Mouse (Mus musculus): ENCODE data around the gene Slc2a4. TPM values are rescaled to one million over a fixed set of nuclear protein-coding genes. Genes with fewer than 3 reads are reported as not detected.

Gene Slc2a4
- 9.5 and 12.8 TPM in 2 replicates for total RNA-seq (2014; rRNA removed)
- 6.1 and 6.5 TPM in 2 replicates for polyA plus RNA-seq (2015; fragmentation: Nextera tagmentation; extraction: Ambion mirVana)

GRCm38 (mm10) chr11:69948066-69948762 lies at the start of gene Slc2a4:
TSS of gene Slc2a4 (minus strand) at chr11:69948188.
- no peak for TF ChIP-seq CTCF (IDR thresholded peaks at IDR 0.05; ENCODE audit: low read depth)
- DNase-seq (ENCODE audit: low spot score) (peak; percentile 90), ATAC-seq (peak; percentile 92)
- WGBS = under 1% methylated on average over 34 of the region's 34 CpGs
- Histone ChIP-seq H3K9me3 (ENCODE audit: low read length) (no peaks in the 10 kb centered on the region), H3K9ac (replicated peaks; ENCODE audit: low read length) (peak within 1 kb of the TSS; percentile 37; the same call in 1 of the 2 replicates), H3K27me3 (ENCODE audit: insufficient read depth, low read length) (peaks cover 9% of the 10 kb centered on the region; the same call in 1 of the 2 replicates), H3K4me1 (ENCODE audit: insufficient read depth, low read length) (no peaks in the 10 kb centered on the region), H3K36me3 (ENCODE audit: insufficient read depth, low read length) (no peaks in the 10 kb centered on the region), H3K4me3 (ENCODE audit: low read length) (peak within 1 kb of the TSS; percentile 42), H3K27ac (peak within 1 kb of the TSS; percentile 48; the same call in 1 of the 2 replicates), H3K4me2 (ENCODE audit: low read depth, low read length) (peak within 1 kb of the TSS; percentile 57)

- DNase-seq (ENCODE audit: low spot score) (peak; percentile 80), ATAC-seq (peak; percentile 15; the same call in 1 of the 2 replicates)
- WGBS = 1% methylated on average over 32 of the region's 44 CpGs
- Histone ChIP-seq H3K4me2 (ENCODE audit: low read depth, low read length) (peak overlapping the region; percentile 68), H3K36me3 (ENCODE audit: insufficient read depth, low read length) (peaks cover 12% of the 10 kb centered on the region; the same call in 1 of the 2 replicates), H3K4me3 (ENCODE audit: low read length) (peak overlapping the region; percentile 60), H3K27ac (peak overlapping the region; percentile 90), H3K9me3 (ENCODE audit: low read length) (no peaks in the 10 kb centered on the region), H3K9ac (replicated peaks; ENCODE audit: low read length) (peak overlapping the region; percentile 64), H3K4me1 (ENCODE audit: insufficient read depth, low read length) (peaks cover 16% of the 10 kb centered on the region), H3K27me3 (ENCODE audit: insufficient read depth, low read length) (no peaks in the 10 kb centered on the region)
- TF ChIP-seq CTCF (IDR thresholded peaks at IDR 0.05; ENCODE audit: low read depth) = no peak
Observed at GRCm38 (mm10) chr11:69997070-69997509, 49.1 kb upstream of the Slc2a4 start.

GRCm38 (mm10) chr11:69996161-69997061 lies 48.4 kb upstream of the Slc2a4 start:
- no peaks in the 10 kb centered on the region for H3K27me3 ChIP-seq (ENCODE audit: insufficient read depth, low read length)
- no peak for TF ChIP-seq CTCF (IDR thresholded peaks at IDR 0.05; ENCODE audit: low read depth)
- H3K9me3 ChIP-seq (ENCODE audit: low read length) = no peaks in the 10 kb centered on the region
- H3K4me3 ChIP-seq (ENCODE audit: low read length) = peak overlapping the region; percentile 60
- peak overlapping the region; percentile 64 for H3K9ac ChIP-seq (replicated peaks; ENCODE audit: low read length)
- DNase-seq (ENCODE audit: low spot score) (peak; percentile 74), ATAC-seq (no peak)
- H3K36me3 ChIP-seq (ENCODE audit: insufficient read depth, low read length) = peaks cover 12% of the 10 kb centered on the region; the same call in 1 of the 2 replicates
- peak overlapping the region; percentile 68 for H3K4me2 ChIP-seq (ENCODE audit: low read depth, low read length)
- H3K27ac ChIP-seq = peak overlapping the region; percentile 90
- peaks cover 11% of the 10 kb centered on the region for H3K4me1 ChIP-seq (ENCODE audit: insufficient read depth, low read length)
- 1% methylated on average over 62 of the region's 66 CpGs for WGBS

GRCm38 (mm10) chr11:69995391-69995960 lies 47.5 kb upstream of the Slc2a4 start, which contains the start of gene Phf23:
TSS of gene Phf23 (plus strand) at chr11:69995777.
- H3K27me3 ChIP-seq (ENCODE audit: insufficient read depth, low read length) = no peaks in the 10 kb centered on the region
- peaks cover 8% of the 10 kb centered on the region; the same call in 1 of the 2 replicates for H3K4me1 ChIP-seq (ENCODE audit: insufficient read depth, low read length)
- TF ChIP-seq CTCF (IDR thresholded peaks at IDR 0.05; ENCODE audit: low read depth) = peak; percentile 65
- peaks cover 12% of the 10 kb centered on the region; the same call in 1 of the 2 replicates for H3K36me3 ChIP-seq (ENCODE audit: insufficient read depth, low read length)
- H3K27ac ChIP-seq = peak within 1 kb of the TSS; percentile 90
- DNase-seq (ENCODE audit: low spot score) (peak; percentile 99), ATAC-seq (peak; percentile 87)
- H3K9me3 ChIP-seq (ENCODE audit: low read length) = no peaks in the 10 kb centered on the region
- WGBS = under 1% methylated on average over 36 of the region's 36 CpGs
- H3K4me3 ChIP-seq (ENCODE audit: low read length) = peak within 1 kb of the TSS; percentile 60
- peak within 1 kb of the TSS; percentile 64 for H3K9ac ChIP-seq (replicated peaks; ENCODE audit: low read length)
- peak within 1 kb of the TSS; percentile 68 for H3K4me2 ChIP-seq (ENCODE audit: low read depth, low read length)

GRCm38 (mm10) chr11:69994401-69995090 lies 46.6 kb upstream of the Slc2a4 start:
- Histone ChIP-seq H3K27me3 (ENCODE audit: insufficient read depth, low read length) (no peaks in the 10 kb centered on the region), H3K36me3 (ENCODE audit: insufficient read depth, low read length) (peaks cover 15% of the 10 kb centered on the region; the same call in 1 of the 2 replicates), H3K9me3 (ENCODE audit: low read length) (no peaks in the 10 kb centered on the region), H3K4me1 (ENCODE audit: insufficient read depth, low read length) (peaks cover 8% of the 10 kb centered on the region; the same call in 1 of the 2 replicates), H3K4me2 (ENCODE audit: low read depth, low read length) (0 out of 2 replicates have a peak overlapping the region, but pooled peaks have one; percentile 68), H3K27ac (no peak overlapping the region), H3K9ac (replicated peaks; ENCODE audit: low read length) (no peak overlapping the region), H3K4me3 (ENCODE audit: low read length) (peak overlapping the region; percentile 60; the same call in 1 of the 2 replicates)
- DNase-seq (ENCODE audit: low spot score) = no peak
- TF ChIP-seq CTCF (IDR thresholded peaks at IDR 0.05; ENCODE audit: low read depth) = peak; percentile 27
- ATAC-seq = no peak
- 87% methylated on average over 11 of the region's 11 CpGs for WGBS

Measured in hindbrain, postnatal 0 days (tissue).